Mouse (Mus musculus) cortical plate, adult 2 months (tissue): ENCODE results near the gene Astn2. TPM values are rescaled to one million over a fixed set of nuclear protein-coding genes. Genes with fewer than 3 reads are reported as not detected.

Experiments
- H3K27ac ChIP-seq: fragments of 200-500 bp; 2 replicates; pipeline ENCODE4 v1.5.1; 2012; ENCODE audit warnings: low read length, control low read depth, inconsistent platforms; ENCODE audit not compliant: insufficient read depth
- H3K4me1 ChIP-seq: fragments of 200-500 bp; 2 replicates; pipeline ENCODE4 v1.6.1; 2011; ENCODE audit warnings: low read length; ENCODE audit not compliant: control insufficient read depth, insufficient read depth
- H3K4me3 ChIP-seq: fragments of 200-500 bp; 2 replicates; pipeline ENCODE4 v1.5.1; 2011; ENCODE audit warnings: mild to moderate bottlenecking, low read length, control low read depth; ENCODE audit not compliant: insufficient read depth
- CTCF ChIP-seq: fragments of 200-500 bp; IDR thresholded peaks from 2 replicates; pipeline ENCODE4 v1.5.1; 2011; ENCODE audit warnings: mild to moderate bottlenecking, control low read depth, low read length; ENCODE audit not compliant: insufficient read depth; ENCODE audit errors: extremely low read depth
- POLR2A ChIP-seq: fragments of 200-500 bp; IDR thresholded peaks from 2 replicates; pipeline ENCODE4 v1.6.1; 2011; ENCODE audit warnings: mild to moderate bottlenecking, low read length, control low read depth; ENCODE audit not compliant: insufficient read depth; ENCODE audit errors: extremely low read depth
- polyA plus RNA-seq: library from polyadenylated mRNA; depleted of rRNA; stranded (reverse); fragments of >200 nt; gene quantifications from 2 replicates; pipeline ENCODE4 v1.2.3, GENCODE M21; 2012

The Astn2 gene
- polyA plus RNA-seq, 1 experiment, result 20.9 TPM

GRCm38 (mm10) chr4:66399066-66399465 lies 5.3 kb downstream of the Astn2 start:
- Histone ChIP-seq H3K4me1 (no peaks in the 10 kb centered on the region), H3K4me3 (no peak overlapping the region), H3K27ac (no peak overlapping the region)
- no peak for TF ChIP-seq CTCF
- no peak for TF ChIP-seq POLR2A

GRCm38 (mm10) chr4:66397216-66397615 lies 7.2 kb downstream of the Astn2 start:
- Histone ChIP-seq H3K27ac (no peak overlapping the region), H3K4me3 (no peak overlapping the region), H3K4me1 (peaks cover 7% of the 10 kb centered on the region)
- TF ChIP-seq POLR2A, result no peak
- no peak for TF ChIP-seq CTCF

- TF ChIP-seq POLR2A (no peak), CTCF (no peak)
- Histone ChIP-seq H3K4me1 (peaks cover 7% of the 10 kb centered on the region), H3K4me3 (no peak overlapping the region), H3K27ac (no peak overlapping the region)
These were observed 11.1 kb downstream of the Astn2 start for GRCm38 (mm10) chr4:66393294-66393693.

GRCm38 (mm10) chr4:66390480-66390879 lies 13.9 kb downstream of the Astn2 start:
- no peak for TF ChIP-seq CTCF
- TF ChIP-seq POLR2A, result no peak
- Histone ChIP-seq H3K4me1 (peaks cover 7% of the 10 kb centered on the region), H3K27ac (no peak overlapping the region), H3K4me3 (no peak overlapping the region)

GRCm38 (mm10) chr4:66378586-66378985 lies 25.8 kb downstream of the Astn2 start:
- TF ChIP-seq POLR2A (no peak), CTCF (no peak)
- H3K4me1 ChIP-seq, result peaks cover 1% of the 10 kb centered on the region; the same call in 1 of the 2 replicates
- no peak overlapping the region for H3K4me3 ChIP-seq
- no peak overlapping the region for H3K27ac ChIP-seq

GRCm38 (mm10) chr4:66370557-66371071 lies 33.8 kb downstream of the Astn2 start:
- Histone ChIP-seq H3K4me1 (no peaks in the 10 kb centered on the region; the same call in 1 of the 2 replicates), H3K27ac (no peak overlapping the region), H3K4me3 (no peak overlapping the region)
- TF ChIP-seq CTCF (no peak), POLR2A (no peak)

GRCm38 (mm10) chr4:66365500-66365899 lies 38.9 kb downstream of the Astn2 start:
- no peak overlapping the region for H3K27ac ChIP-seq
- TF ChIP-seq CTCF (no peak), POLR2A (no peak)
- H3K4me1 ChIP-seq, result no peaks in the 10 kb centered on the region; the same call in 1 of the 2 replicates
- H3K4me3 ChIP-seq, result no peak overlapping the region

- no peak for TF ChIP-seq CTCF
- no peak for TF ChIP-seq POLR2A
- no peak overlapping the region for H3K27ac ChIP-seq
- no peak overlapping the region for H3K4me3 ChIP-seq
- no peaks in the 10 kb centered on the region; the same call in 1 of the 2 replicates for H3K4me1 ChIP-seq
These were observed 59.8 kb downstream of the Astn2 start for GRCm38 (mm10) chr4:66344632-66345031.

GRCm38 (mm10) chr4:66337443-66337842 lies 67.0 kb downstream of the Astn2 start:
- TF ChIP-seq CTCF (no peak), POLR2A (no peak)
- Histone ChIP-seq H3K27ac (no peak overlapping the region), H3K4me3 (no peak overlapping the region), H3K4me1 (no peaks in the 10 kb centered on the region)

- no peak for TF ChIP-seq CTCF
- TF ChIP-seq POLR2A, result no peak
These were observed 73.7 kb downstream of the Astn2 start for GRCm38 (mm10) chr4:66330600-66331285.

More at GRCm38 (mm10) chr4:66330600-66331285, 73.7 kb downstream of the Astn2 start:
- Histone ChIP-seq H3K4me1 (no peaks in the 10 kb centered on the region; the same call in 1 of the 2 replicates), H3K4me3 (no peak overlapping the region), H3K27ac (no peak overlapping the region)
